Mouse (Mus musculus) testis, postnatal 10 days (tissue): ENCODE data around the gene Aktip.

Experiments used
- DNase-seq: peaks from one replicate; pipeline ENCODE4 v3.0.0; 2021; ENCODE audit warnings: low spot score

The Aktip gene

GRCm38 (mm10) chr8:91199876-91200275 lies at the start of gene Aktip:
Aktip (minus strand) TSS chr8:91199976.
- no peak for DNase-seq

GRCm38 (mm10) chr8:91245821-91246454 lies 46.2 kb upstream of the Aktip start:
- no peak for DNase-seq

- no peak for DNase-seq
Observed at GRCm38 (mm10) chr8:91242721-91243120, 42.9 kb upstream of the Aktip start.

- DNase-seq: no peak
Observed at GRCm38 (mm10) chr8:91241873-91242519, 42.2 kb upstream of the Aktip start.

- DNase-seq: no peak
Observed at GRCm38 (mm10) chr8:91241371-91241770, 41.6 kb upstream of the Aktip start.

GRCm38 (mm10) chr8:91237191-91237590 lies 37.4 kb upstream of the Aktip start:
- DNase-seq: no peak

GRCm38 (mm10) chr8:91234097-91234496 lies 34.3 kb upstream of the Aktip start:
- no peak for DNase-seq

GRCm38 (mm10) chr8:91227421-91227841 lies 27.7 kb upstream of the Aktip start:
- no peak for DNase-seq

GRCm38 (mm10) chr8:91224227-91224626 lies 24.5 kb upstream of the Aktip start:
- no peak for DNase-seq

- DNase-seq: no peak
Observed at GRCm38 (mm10) chr8:91221841-91222240, 22.1 kb upstream of the Aktip start.

- DNase-seq: no peak
Observed at GRCm38 (mm10) chr8:91218271-91218670, 18.5 kb upstream of the Aktip start.

- DNase-seq: no peak
Observed at GRCm38 (mm10) chr8:91217062-91217905, 17.5 kb upstream of the Aktip start.

GRCm38 (mm10) chr8:91214287-91214686 lies 14.5 kb upstream of the Aktip start:
- DNase-seq: no peak

- no peak for DNase-seq
Observed at GRCm38 (mm10) chr8:91212948-91213347, 13.2 kb upstream of the Aktip start.

GRCm38 (mm10) chr8:91209658-91210057 lies 9.9 kb upstream of the Aktip start:
- DNase-seq: no peak

GRCm38 (mm10) chr8:91207676-91208075 lies 7.9 kb upstream of the Aktip start:
- DNase-seq: no peak

- no peak for DNase-seq
Observed at GRCm38 (mm10) chr8:91205897-91206296, 6.1 kb upstream of the Aktip start.

GRCm38 (mm10) chr8:91201184-91201583 lies 1.4 kb upstream of the Aktip start:
- no peak for DNase-seq

GRCm38 (mm10) chr8:91198036-91198435 lies 1.7 kb downstream of the Aktip start:
- peak; percentile 51 for DNase-seq

GRCm38 (mm10) chr8:91197233-91197632 lies 2.5 kb downstream of the Aktip start:
- no peak for DNase-seq

- DNase-seq: peak; percentile 65
Observed at GRCm38 (mm10) chr8:91196661-91197060, 3.1 kb downstream of the Aktip start.

- DNase-seq: no peak
Observed at GRCm38 (mm10) chr8:91194081-91194480, 5.7 kb downstream of the Aktip start.

- no peak for DNase-seq
Observed at GRCm38 (mm10) chr8:91192941-91193340, 6.8 kb downstream of the Aktip start.
